Mouse (Mus musculus): ENCODE data around the gene Gas2. TPM values are rescaled to one million over a fixed set of nuclear protein-coding genes. Genes with fewer than 3 reads are reported as not detected.

The Gas2 gene
- polyA plus RNA-seq, 1 experiment from 2014 or later = 41.1 TPM

- Histone ChIP-seq H3K36me3 (ENCODE audit: control insufficient read depth, insufficient read depth, low read length) (no peaks in the 10 kb centered on the region), H3K4me1 (replicated peaks; ENCODE audit: control insufficient read depth, insufficient read depth, low read length) (0 out of 2 replicates have a peak, but pooled peaks cover 3% of the 10 kb centered on the region), H3K9ac (ENCODE audit: low read depth, low read length) (no peak overlapping the region), H3K4me3 (ENCODE audit: low read depth, low read length) (no peak overlapping the region), H3K27ac (ENCODE audit: low read depth, low read length) (no peak overlapping the region), H3K27me3 (ENCODE audit: control insufficient read depth, insufficient read depth, low read length) (no peaks in the 10 kb centered on the region), H3K9me3 (ENCODE audit: control insufficient read depth, low read length) (no peaks in the 10 kb centered on the region), H3K4me2 (replicated peaks; ENCODE audit: low read depth, low read length) (no peak overlapping the region)
- WGBS = 89% methylated on average over 4 of the region's 4 CpGs
- no peak for DNase-seq (ENCODE audit: low spot score)
- no peak for ATAC-seq (ENCODE audit: low FRiP score)
Measured at GRCm38 (mm10) chr7:51931217-51931616, 69.4 kb downstream of the Gas2 start.

DNA sequence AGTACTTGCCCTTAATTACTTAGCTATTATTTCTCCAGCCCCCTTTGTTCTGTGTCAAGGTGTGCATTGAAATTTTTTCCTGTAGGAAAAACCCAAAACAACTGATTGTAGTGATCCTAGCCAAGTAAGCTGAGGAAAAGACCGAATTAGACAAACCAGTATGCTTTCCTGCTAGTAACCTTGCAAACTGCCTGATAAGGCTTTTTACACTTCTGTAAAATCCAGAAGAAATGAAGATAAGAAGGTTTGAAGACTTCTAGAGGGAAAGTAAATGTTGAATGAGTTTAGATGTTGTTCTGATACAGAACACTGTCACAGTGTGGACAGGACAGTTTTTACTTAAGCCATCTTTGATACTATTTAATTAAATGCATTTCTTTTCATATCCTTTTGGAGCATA lies 75.5 kb downstream of the Gas2 start:
- Histone ChIP-seq H3K36me3 (ENCODE audit: control insufficient read depth, insufficient read depth, low read length) (no peaks in the 10 kb centered on the region), H3K9me3 (ENCODE audit: control insufficient read depth, low read length) (no peaks in the 10 kb centered on the region), H3K27ac (ENCODE audit: low read depth, low read length) (no peak overlapping the region), H3K4me2 (replicated peaks; ENCODE audit: low read depth, low read length) (no peak overlapping the region), H3K4me1 (replicated peaks; ENCODE audit: control insufficient read depth, insufficient read depth, low read length) (no peaks in the 10 kb centered on the region), H3K4me3 (ENCODE audit: low read depth, low read length) (no peak overlapping the region), H3K9ac (ENCODE audit: low read depth, low read length) (no peak overlapping the region), H3K27me3 (ENCODE audit: control insufficient read depth, insufficient read depth, low read length) (no peaks in the 10 kb centered on the region)
- 93% methylated on average over 1 of the region's 1 CpGs for WGBS
- no peak for ATAC-seq (ENCODE audit: low FRiP score)
- no peak for DNase-seq (ENCODE audit: low spot score)

DNA sequence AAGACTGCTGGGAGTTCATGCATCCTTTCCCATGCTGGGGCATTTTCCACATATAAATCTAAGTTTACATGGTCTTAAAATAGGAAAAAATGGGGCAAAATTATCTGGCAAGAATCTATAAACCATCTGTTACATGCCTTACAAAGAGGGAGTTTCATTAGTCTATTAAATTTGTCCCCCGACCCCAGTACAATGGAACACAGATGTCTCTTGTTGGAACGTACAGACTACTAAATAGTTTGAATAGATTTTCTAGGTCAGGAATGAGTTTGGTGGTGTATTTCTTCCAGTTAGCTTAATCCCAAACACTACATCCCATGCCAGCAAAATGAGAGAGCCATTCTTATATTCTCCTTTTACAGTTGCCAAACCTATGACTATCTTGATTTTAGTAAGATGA lies 78.6 kb downstream of the Gas2 start:
- H3K9me3 ChIP-seq (ENCODE audit: control insufficient read depth, low read length) = no peaks in the 10 kb centered on the region
- ATAC-seq (ENCODE audit: low FRiP score) = no peak
- no peaks in the 10 kb centered on the region for H3K36me3 ChIP-seq (ENCODE audit: control insufficient read depth, insufficient read depth, low read length)
- 76% methylated on average over 2 of the region's 2 CpGs for WGBS
- H3K27ac ChIP-seq (ENCODE audit: low read depth, low read length) = no peak overlapping the region
- no peak for DNase-seq (ENCODE audit: low spot score)
- no peaks in the 10 kb centered on the region for H3K4me1 ChIP-seq (replicated peaks; ENCODE audit: control insufficient read depth, insufficient read depth, low read length)
- no peak overlapping the region for H3K9ac ChIP-seq (ENCODE audit: low read depth, low read length)
- H3K4me2 ChIP-seq (replicated peaks; ENCODE audit: low read depth, low read length) = no peak overlapping the region
- no peak overlapping the region for H3K4me3 ChIP-seq (ENCODE audit: low read depth, low read length)
- H3K27me3 ChIP-seq (ENCODE audit: control insufficient read depth, insufficient read depth, low read length) = no peaks in the 10 kb centered on the region

- no peaks in the 10 kb centered on the region for H3K36me3 ChIP-seq (ENCODE audit: control insufficient read depth, insufficient read depth, low read length)
- no peak overlapping the region for H3K4me2 ChIP-seq (replicated peaks; ENCODE audit: low read depth, low read length)
- no peak overlapping the region for H3K4me3 ChIP-seq (ENCODE audit: low read depth, low read length)
- no peaks in the 10 kb centered on the region for H3K9me3 ChIP-seq (ENCODE audit: control insufficient read depth, low read length)
- H3K9ac ChIP-seq (ENCODE audit: low read depth, low read length) = no peak overlapping the region
- no peak overlapping the region for H3K27ac ChIP-seq (ENCODE audit: low read depth, low read length)
- H3K4me1 ChIP-seq (replicated peaks; ENCODE audit: control insufficient read depth, insufficient read depth, low read length) = no peaks in the 10 kb centered on the region
- 63% methylated on average over 9 of the region's 9 CpGs for WGBS
- ATAC-seq (ENCODE audit: low FRiP score) (peak; percentile 56; the same call in 1 of the 2 replicates), DNase-seq (ENCODE audit: low spot score) (peak; percentile 29)
- no peaks in the 10 kb centered on the region for H3K27me3 ChIP-seq (ENCODE audit: control insufficient read depth, insufficient read depth, low read length)
Measured at GRCm38 (mm10) chr7:51955424-51956041, 93.7 kb downstream of the Gas2 start.

GRCm38 (mm10) chr7:51957766-51958165 lies 96.0 kb downstream of the Gas2 start:
- H3K27ac ChIP-seq (ENCODE audit: low read depth, low read length) = no peak overlapping the region
- DNase-seq (ENCODE audit: low spot score) = no peak
- H3K36me3 ChIP-seq (ENCODE audit: control insufficient read depth, insufficient read depth, low read length) = no peaks in the 10 kb centered on the region

GRCm38 (mm10) chr7:51960698-51961374 lies 99.0 kb downstream of the Gas2 start:
- WGBS = 49% methylated on average over 6 of the region's 6 CpGs
- no peaks in the 10 kb centered on the region for H3K9me3 ChIP-seq (ENCODE audit: control insufficient read depth, low read length)
- H3K4me3 ChIP-seq (ENCODE audit: low read depth, low read length) = no peak overlapping the region
- ATAC-seq (ENCODE audit: low FRiP score) (peak; percentile 82), DNase-seq (ENCODE audit: low spot score) (peak; percentile 46)
- H3K27me3 ChIP-seq (ENCODE audit: control insufficient read depth, insufficient read depth, low read length) = no peaks in the 10 kb centered on the region
- H3K27ac ChIP-seq (ENCODE audit: low read depth, low read length) = no peak overlapping the region
- H3K4me1 ChIP-seq (replicated peaks; ENCODE audit: control insufficient read depth, insufficient read depth, low read length) = no peaks in the 10 kb centered on the region
- H3K36me3 ChIP-seq (ENCODE audit: control insufficient read depth, insufficient read depth, low read length) = no peaks in the 10 kb centered on the region
- H3K4me2 ChIP-seq (replicated peaks; ENCODE audit: low read depth, low read length) = no peak overlapping the region
- H3K9ac ChIP-seq (ENCODE audit: low read depth, low read length) = no peak overlapping the region

More at GRCm38 (mm10) chr7:51957766-51958165, 96.0 kb downstream of the Gas2 start:
- Histone ChIP-seq H3K9me3 (ENCODE audit: control insufficient read depth, low read length) (no peaks in the 10 kb centered on the region), H3K4me1 (replicated peaks; ENCODE audit: control insufficient read depth, insufficient read depth, low read length) (no peaks in the 10 kb centered on the region), H3K9ac (ENCODE audit: low read depth, low read length) (no peak overlapping the region), H3K4me2 (replicated peaks; ENCODE audit: low read depth, low read length) (no peak overlapping the region), H3K4me3 (ENCODE audit: low read depth, low read length) (no peak overlapping the region), H3K27me3 (ENCODE audit: control insufficient read depth, insufficient read depth, low read length) (no peaks in the 10 kb centered on the region)
- ATAC-seq (ENCODE audit: low FRiP score) = no peak

- H3K27ac ChIP-seq (ENCODE audit: low read depth, low read length) = no peak overlapping the region
- 69% methylated on average over 10 of the region's 10 CpGs for WGBS
- H3K4me1 ChIP-seq (replicated peaks; ENCODE audit: control insufficient read depth, insufficient read depth, low read length) = no peaks in the 10 kb centered on the region
- H3K27me3 ChIP-seq (ENCODE audit: control insufficient read depth, insufficient read depth, low read length) = no peaks in the 10 kb centered on the region
- DNase-seq (ENCODE audit: low spot score) (no peak), ATAC-seq (ENCODE audit: low FRiP score) (no peak)
- H3K4me2 ChIP-seq (replicated peaks; ENCODE audit: low read depth, low read length) = no peak overlapping the region
- no peaks in the 10 kb centered on the region for H3K36me3 ChIP-seq (ENCODE audit: control insufficient read depth, insufficient read depth, low read length)
- H3K9ac ChIP-seq (ENCODE audit: low read depth, low read length) = no peak overlapping the region
- H3K9me3 ChIP-seq (ENCODE audit: control insufficient read depth, low read length) = no peaks in the 10 kb centered on the region
- H3K4me3 ChIP-seq (ENCODE audit: low read depth, low read length) = no peak overlapping the region
Measured at GRCm38 (mm10) chr7:51962219-51962952, 100.6 kb downstream of the Gas2 start.

DNA sequence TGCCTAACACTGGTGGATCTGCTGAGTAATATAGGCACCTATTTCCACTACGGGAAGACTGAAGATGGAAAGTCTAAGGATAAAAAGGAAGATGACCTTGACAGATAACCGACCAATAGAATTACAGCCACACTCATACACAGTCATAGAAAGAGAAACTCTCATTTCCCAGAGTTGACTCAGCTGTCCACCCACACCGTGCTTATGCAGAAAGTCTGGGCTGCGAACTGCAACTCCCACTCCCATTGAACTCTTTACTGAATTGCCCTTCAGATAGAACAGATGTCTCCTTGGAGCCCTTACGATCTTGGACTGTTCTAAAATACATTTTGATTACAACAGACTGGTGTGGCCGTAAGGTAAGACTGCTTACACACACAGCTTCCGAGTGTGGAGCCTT lies 102.9 kb downstream of the Gas2 start:
- H3K9ac ChIP-seq (ENCODE audit: low read depth, low read length) = no peak overlapping the region
- H3K4me1 ChIP-seq (replicated peaks; ENCODE audit: control insufficient read depth, insufficient read depth, low read length) = no peaks in the 10 kb centered on the region
- WGBS = 91% methylated on average over 7 of the region's 7 CpGs
- no peak overlapping the region for H3K4me3 ChIP-seq (ENCODE audit: low read depth, low read length)
- no peak overlapping the region for H3K4me2 ChIP-seq (replicated peaks; ENCODE audit: low read depth, low read length)
- ATAC-seq (ENCODE audit: low FRiP score) (no peak), DNase-seq (ENCODE audit: low spot score) (no peak)
- no peaks in the 10 kb centered on the region for H3K27me3 ChIP-seq (ENCODE audit: control insufficient read depth, insufficient read depth, low read length)
- H3K9me3 ChIP-seq (ENCODE audit: control insufficient read depth, low read length) = no peaks in the 10 kb centered on the region
- H3K27ac ChIP-seq (ENCODE audit: low read depth, low read length) = no peak overlapping the region
- no peaks in the 10 kb centered on the region for H3K36me3 ChIP-seq (ENCODE audit: control insufficient read depth, insufficient read depth, low read length)
